Mouse (Mus musculus): ENCODE results near the gene Ferd3l. TPM values are rescaled to one million over a fixed set of nuclear protein-coding genes. Genes with fewer than 3 reads are reported as not detected.

The Ferd3l gene
- not detected for polyA plus RNA-seq (2014; fragmentation: Illumina TruSeq; extraction: RNeasy Lipid Tissue Mini Kit (QIAGEN cat#74804); ENCODE audit: insufficient read depth, low read depth, low replicate concordance)

DNA sequence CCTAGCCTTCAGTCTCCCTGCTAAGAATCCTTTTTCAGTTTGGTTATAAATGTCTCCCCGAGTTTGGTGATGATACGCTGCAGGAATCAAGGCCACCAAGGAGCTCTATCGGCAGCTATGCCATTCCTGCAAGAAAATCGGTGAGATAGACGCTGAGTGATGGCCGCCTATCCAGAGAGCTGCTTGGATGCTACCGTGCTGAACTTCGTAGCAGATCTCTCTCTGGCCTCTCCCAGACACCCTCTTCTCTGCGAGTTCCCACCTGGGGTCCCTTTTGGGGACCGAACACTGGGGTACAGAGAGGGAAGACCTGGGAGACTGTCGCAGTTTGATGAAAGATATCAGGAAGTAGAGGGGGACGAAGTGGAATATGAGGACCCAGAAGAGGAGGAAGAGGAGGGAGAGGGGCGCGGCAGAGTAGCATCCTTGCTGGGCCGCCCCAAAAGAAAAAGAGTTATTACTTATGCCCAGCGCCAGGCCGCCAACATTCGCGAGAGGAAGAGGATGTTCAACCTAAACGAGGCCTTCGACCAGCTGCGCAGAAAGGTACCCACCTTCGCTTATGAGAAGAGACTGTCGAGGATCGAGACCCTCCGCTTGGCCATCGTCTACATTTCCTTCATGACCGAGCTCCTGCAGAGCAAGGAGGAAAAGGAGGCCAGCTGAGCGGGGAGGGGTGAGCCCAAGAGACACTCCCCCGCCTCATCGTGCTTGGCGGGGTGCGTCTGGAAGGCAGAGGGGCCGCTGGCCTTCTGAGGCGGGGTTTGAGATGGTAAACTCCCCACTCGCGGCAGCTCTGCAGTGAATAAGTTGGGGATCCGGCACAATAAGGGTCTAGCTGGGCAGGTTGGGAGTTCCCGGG lies at the start of gene Ferd3l:
Gene Ferd3l (plus strand): TSS at position 95 of the 862 bp plus-strand sequence.

DNA sequence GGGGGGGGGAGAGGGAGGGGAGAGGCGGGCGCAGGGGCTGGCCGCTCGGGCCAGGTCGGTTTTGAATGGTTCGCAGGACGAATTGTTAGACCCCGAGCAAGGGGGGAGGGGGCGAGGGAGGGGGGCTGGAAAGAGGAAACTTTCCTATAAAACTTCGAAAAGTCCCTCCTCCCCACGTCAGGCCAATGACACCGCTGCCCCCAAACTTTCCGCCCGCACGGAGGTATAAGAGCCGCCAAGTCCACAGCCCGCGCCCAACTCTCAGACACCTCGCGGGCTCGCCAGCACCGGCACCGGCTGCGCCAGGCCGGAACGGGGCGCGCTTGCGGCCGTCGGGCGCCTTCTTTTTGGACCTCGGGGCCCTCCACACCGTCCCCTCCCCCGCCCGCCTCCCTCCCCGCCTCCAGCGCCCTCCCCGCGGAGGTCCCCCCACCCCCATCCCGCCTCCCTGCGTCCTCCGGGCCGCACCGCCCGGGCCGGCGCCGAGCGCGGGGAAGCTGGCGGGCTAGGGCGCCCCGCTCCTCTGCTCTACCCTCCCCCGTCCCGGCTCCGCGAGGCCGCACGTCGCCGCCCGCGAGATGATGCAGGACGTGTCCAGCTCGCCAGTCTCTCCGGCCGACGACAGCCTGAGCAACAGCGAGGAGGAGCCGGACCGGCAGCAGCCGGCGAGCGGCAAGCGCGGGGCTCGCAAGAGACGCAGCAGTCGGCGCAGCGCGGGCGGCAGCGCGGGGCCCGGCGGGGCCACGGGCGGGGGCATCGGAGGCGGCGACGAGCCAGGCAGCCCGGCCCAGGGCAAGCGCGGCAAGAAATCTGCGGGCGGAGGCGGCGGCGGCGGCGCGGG lies 29.4 kb downstream of the Ferd3l start, which contains the start of gene Twist1:
Gene Twist1 (plus strand): TSS at position 272 of the 841 bp plus-strand sequence.

Other genes starting within 250 kb of the Ferd3l start
- gene Twist1, start 29.2 kb downstream of the Ferd3l start, polyA plus RNA-seq (2014; fragmentation: Illumina TruSeq; extraction: RNeasy Lipid Tissue Mini Kit (QIAGEN cat#74804); ENCODE audit: insufficient read depth, low read depth, low replicate concordance): 0.42 TPM